Mouse (Mus musculus) layer of hippocampus, postnatal 10 days (tissue): ENCODE results near the gene Abcd2. TPM values are rescaled to one million over a fixed set of nuclear protein-coding genes. Genes with fewer than 3 reads are reported as not detected.

Source experiments
- DNase-seq, 2 experiments: peaks; one replicate each; pipeline ENCODE4 v3.0.0; 2021; ENCODE audit warnings: low spot score in 2 of 2
- total RNA-seq, 2 experiments: library from RNA; stranded (reverse); gene quantifications; 2 replicates each; pipeline ENCODE4 v1.2.3; 2021

Gene Abcd2
- total RNA-seq, 2 experiments from 2014 or later, result 17.5 to 19.7 TPM

DNA sequence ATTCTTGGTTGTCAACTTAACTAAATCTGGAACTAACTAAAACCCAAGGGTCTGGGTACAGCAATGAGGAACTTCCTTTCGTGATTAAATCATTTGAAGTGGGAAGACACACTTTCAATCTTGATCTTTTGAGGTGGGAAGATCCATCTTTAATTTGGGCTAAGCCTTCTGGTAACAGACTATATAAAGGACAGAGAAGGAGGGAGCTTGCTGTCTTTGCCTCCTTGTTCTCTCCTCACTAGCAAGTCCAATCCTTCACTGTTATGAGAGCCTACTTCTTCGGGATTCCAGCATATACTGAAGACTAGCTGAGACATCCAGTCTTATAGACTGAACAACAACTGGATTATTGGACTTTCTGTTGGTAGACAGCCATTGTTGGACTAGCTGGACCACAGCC lies 28.1 kb downstream of the Abcd2 start:
- no peak for DNase-seq

DNA sequence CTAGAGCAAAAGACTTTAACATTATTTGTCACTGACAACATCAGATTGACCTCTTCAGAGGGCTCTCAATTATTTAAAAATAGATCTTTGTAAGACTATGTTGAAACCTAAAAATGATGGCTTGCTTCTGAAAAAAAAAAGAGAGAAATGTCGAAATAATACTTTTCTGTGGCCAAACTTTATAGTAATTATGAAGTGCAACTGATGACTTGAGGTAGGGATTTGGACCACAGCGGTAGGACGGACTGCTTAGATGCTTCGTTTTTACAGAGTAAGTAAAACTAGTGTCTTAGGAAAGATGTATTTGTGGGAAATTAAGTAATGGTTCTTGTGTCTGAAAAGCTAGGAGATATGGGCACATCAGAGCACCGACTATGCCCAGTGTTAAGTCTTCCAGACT lies 30.4 kb downstream of the Abcd2 start:
- no peak for DNase-seq

DNA sequence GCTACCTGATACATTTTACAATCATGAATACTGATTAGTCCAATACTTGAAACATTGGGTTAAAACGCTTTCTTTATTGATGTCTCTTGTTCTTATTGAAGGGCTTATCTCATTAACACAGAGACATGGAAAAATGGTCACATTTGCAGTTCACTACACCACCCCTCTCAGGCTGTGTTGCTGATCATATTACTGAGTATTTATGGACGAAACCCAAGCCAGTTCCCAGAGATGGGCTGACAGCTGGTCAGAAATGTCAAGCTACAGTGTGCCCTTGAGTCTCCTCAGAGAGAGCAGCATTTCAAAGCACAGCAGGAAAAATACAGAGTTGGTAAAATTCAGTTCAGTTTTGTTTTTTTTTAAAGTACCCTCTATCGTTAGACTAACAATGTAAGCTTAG lies 38.3 kb downstream of the Abcd2 start:
- DNase-seq, result no peak

DNA sequence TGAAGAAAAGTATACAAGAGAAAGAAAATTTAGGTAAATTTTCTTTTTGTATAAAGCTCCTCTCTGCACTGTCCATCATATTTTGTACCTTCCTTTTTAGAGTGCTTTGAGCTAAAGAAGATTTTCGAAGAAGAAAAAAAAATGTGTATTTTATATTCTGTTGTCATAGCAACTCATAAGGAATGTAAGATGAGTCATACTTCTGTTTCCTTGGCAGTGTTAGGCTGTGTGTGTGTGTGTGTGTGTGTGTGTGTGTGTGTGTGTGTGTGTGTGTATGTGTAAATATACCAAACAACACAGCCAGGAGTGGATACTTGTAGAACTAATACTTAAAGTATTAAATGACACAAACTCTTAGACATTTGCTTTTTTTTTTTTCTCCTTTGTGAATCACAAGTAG lies 39.0 kb downstream of the Abcd2 start:
- DNase-seq, result no peak

- DNase-seq, result no peak
Measured at GRCm38 (mm10) chr15:91124584-91124983, 67.0 kb downstream of the Abcd2 start.

DNA sequence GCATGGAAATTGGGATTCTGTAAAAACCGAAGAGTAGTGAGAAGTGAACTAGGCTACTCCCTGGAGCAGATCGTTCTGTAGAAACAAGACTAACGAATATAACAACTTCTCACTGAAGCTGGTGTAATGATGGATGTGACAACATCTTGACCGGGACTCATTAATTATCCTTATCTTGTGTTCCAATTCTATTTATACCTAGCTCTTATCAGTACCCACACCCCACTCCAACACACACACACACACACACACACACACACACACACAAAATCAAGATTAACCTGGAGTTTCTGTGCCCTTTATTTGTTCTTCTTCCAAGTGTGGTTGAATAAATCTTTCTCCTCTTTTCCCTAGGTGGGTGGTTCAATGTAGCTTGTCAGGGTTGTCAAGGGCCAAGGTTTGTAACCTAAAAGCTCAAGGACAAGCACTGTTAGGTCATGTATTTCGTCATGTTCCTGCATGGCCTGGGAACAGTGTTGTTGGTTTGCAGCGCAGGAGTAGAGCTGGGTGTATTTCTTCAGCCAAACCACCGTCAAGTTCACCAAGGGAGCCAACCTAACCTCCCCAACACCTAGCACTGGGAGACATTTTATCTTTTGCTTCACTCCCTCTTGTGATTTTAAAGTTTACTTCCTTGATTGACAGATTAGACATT lies 78.9 kb downstream of the Abcd2 start:
- DNase-seq, result no peak

GRCm38 (mm10) chr15:91108102-91108659 lies 83.4 kb downstream of the Abcd2 start:
- no peak for DNase-seq

GRCm38 (mm10) chr15:91104934-91105333 lies 86.7 kb downstream of the Abcd2 start:
- no peak for DNase-seq

- DNase-seq, result no peak
Measured at GRCm38 (mm10) chr15:91104276-91104675, 87.3 kb downstream of the Abcd2 start.

DNA sequence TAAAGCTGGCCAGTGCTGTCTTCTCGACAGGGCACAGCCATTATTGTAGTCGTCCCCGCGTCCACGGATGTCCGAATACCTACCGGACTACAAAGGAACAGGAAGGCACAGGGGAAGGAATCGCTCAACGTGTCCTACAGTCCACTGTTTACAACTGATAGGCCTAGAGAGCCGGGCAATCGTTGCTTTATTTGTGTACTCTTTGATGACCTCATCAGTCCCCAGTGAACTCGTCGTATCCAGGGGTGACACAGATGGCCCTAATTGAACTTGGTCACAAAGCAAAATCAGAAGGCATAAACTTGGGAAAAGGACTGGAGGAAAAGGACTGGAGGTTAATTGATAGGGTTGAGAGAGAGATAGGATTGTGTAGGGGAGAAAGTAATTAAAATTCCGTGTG lies 87.8 kb downstream of the Abcd2 start:
- no peak for DNase-seq

- no peak for DNase-seq
Measured at GRCm38 (mm10) chr15:91103305-91103704, 88.3 kb downstream of the Abcd2 start.

- DNase-seq, result no peak
Measured at GRCm38 (mm10) chr15:91096606-91097005, 95.0 kb downstream of the Abcd2 start.

Other genes with a start within 250 kb of the Abcd2 start
- gene Kif21a, start 141.9 kb downstream of the Abcd2 start, total RNA-seq, result 10 to 100 TPM; 74.5 to 75.6 TPM
- gene CN725425, start 7.7 kb upstream of the Abcd2 start, total RNA-seq, result under 1 TPM in 1 of 2 experiments, not detected in 1; 0.30 TPM